Mouse (Mus musculus) hindbrain, embryonic 11.5 days (tissue): ENCODE results near the gene Olfr324. TPM values are rescaled to one million over a fixed set of nuclear protein-coding genes. Genes with fewer than 3 reads are reported as not detected.

Experiments used
- ATAC-seq: fragments of 200-750 bp; cut with Nextera tagmentation; 2 replicates; pipeline ENCODE4 v1.8.0; 2017; ENCODE audit warnings: mild to moderate bottlenecking, moderate TSS enrichment, moderate library complexity; ENCODE audit not compliant: low FRiP score
- DNase-seq: peaks from one replicate; pipeline ENCODE4 v3.0.0-alpha.2; 2015; ENCODE audit warnings: low spot score
- H3K27ac ChIP-seq: fragments of 300-500 bp; sonication (generic); 2 replicates; pipeline ENCODE4 v1.5.1; 2014; ENCODE audit warnings: mild to moderate bottlenecking, low read depth, low read length
- H3K27me3 ChIP-seq: fragments of 300-500 bp; sonication (generic); 2 replicates; pipeline ENCODE4 v1.6.1; 2014; ENCODE audit warnings: mild to moderate bottlenecking, low read length, moderate library complexity, mixed read lengths; ENCODE audit not compliant: control insufficient read depth, insufficient read depth
- H3K36me3 ChIP-seq: fragments of 300-500 bp; sonication (generic); 2 replicates; pipeline ENCODE4 v1.6.1; 2014; ENCODE audit warnings: mild to moderate bottlenecking, low read length, moderate library complexity, mixed read lengths; ENCODE audit not compliant: control insufficient read depth, insufficient read depth
- H3K4me1 ChIP-seq: fragments of 300-500 bp; sonication (generic); replicated peaks from 2 replicates; pipeline ENCODE4 v1.6.1; 2014; ENCODE audit warnings: low read length, mixed read lengths; ENCODE audit not compliant: control insufficient read depth, insufficient read depth
- H3K4me2 ChIP-seq: fragments of 300-500 bp; sonication (generic); replicated peaks from 2 replicates; pipeline ENCODE4 v1.6.1; 2014; ENCODE audit warnings: mild to moderate bottlenecking, low read depth, low read length
- H3K4me3 ChIP-seq: fragments of 300-500 bp; sonication (generic); 2 replicates; pipeline ENCODE4 v1.5.1; 2014; ENCODE audit warnings: low read depth, low read length
- H3K9ac ChIP-seq: fragments of 300-500 bp; sonication (generic); 2 replicates; pipeline ENCODE4 v1.6.1; 2014; ENCODE audit warnings: low read depth, low read length
- H3K9me3 ChIP-seq: fragments of 300-500 bp; sonication (generic); 2 replicates; pipeline ENCODE4 v1.6.1; 2016; ENCODE audit warnings: low read length; ENCODE audit not compliant: control insufficient read depth
- WGBS: fragments of 180-500 bp; shearing (Covaris S2); extraction: QIAGEN DNeasy Blood & Tissue Kit; methylation state at CpG from one replicate; pipeline ENCODE4 v1.1.7; 2014; 5-methylcytosine and 5-hydroxymethylcytosine counted together
- polyA plus RNA-seq: library from polyadenylated mRNA; unstranded; fragments of >200 nt; fragmentation: Nextera tagmentation; extraction: Ambion mirVana; gene quantifications from 2 replicates; pipeline ENCODE4 v1.2.1, GENCODE M21; 2014

Gene Olfr324
- polyA plus RNA-seq, 1 experiment from 2014 or later: not detected

- ATAC-seq: no peak
- Histone ChIP-seq H3K4me2 (no peak overlapping the region), H3K36me3 (no peaks in the 10 kb centered on the region), H3K27me3 (no peaks in the 10 kb centered on the region), H3K27ac (no peak overlapping the region), H3K4me3 (no peak overlapping the region), H3K9ac (no peak overlapping the region), H3K4me1 (no peaks in the 10 kb centered on the region), H3K9me3 (no peaks in the 10 kb centered on the region)
- WGBS: 85% methylated on average over 3 of the region's 3 CpGs
- no peak for DNase-seq
Measured at GRCm38 (mm10) chr11:58618369-58618768, 23.5 kb downstream of the Olfr324 start.

DNA sequence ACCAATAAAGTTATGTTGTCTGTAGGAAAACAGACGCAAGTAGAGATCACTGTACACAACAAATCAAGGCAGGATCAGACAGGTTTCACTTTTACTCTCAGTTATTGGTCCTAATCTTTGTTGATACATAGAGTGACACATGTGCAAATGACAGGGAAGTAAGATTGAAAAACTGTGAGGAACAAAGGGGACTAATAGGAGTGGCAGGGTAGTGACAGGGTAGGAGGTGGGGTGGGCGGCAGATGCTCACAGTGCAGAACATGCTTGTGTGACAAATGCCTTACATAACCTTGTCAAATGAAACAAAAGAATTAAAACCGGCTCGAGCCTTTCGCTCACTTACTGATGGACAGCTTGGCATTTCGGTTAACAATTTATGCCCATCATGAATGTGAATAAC, 23.9 kb downstream of the Olfr324 start:
- H3K4me2 ChIP-seq: no peak overlapping the region
- WGBS: 60% methylated on average over 6 of the region's 6 CpGs
- H3K27me3 ChIP-seq: no peaks in the 10 kb centered on the region
- no peak for DNase-seq
- H3K9me3 ChIP-seq: no peaks in the 10 kb centered on the region
- no peak overlapping the region for H3K9ac ChIP-seq
- H3K27ac ChIP-seq: no peak overlapping the region
- no peak for ATAC-seq
- H3K36me3 ChIP-seq: no peaks in the 10 kb centered on the region
- no peaks in the 10 kb centered on the region for H3K4me1 ChIP-seq
- no peak overlapping the region for H3K4me3 ChIP-seq

GRCm38 (mm10) chr11:58626146-58626545, 31.2 kb downstream of the Olfr324 start:
- H3K4me1 ChIP-seq: no peaks in the 10 kb centered on the region
- no peak overlapping the region for H3K4me2 ChIP-seq
- no peak overlapping the region for H3K27ac ChIP-seq
- H3K9me3 ChIP-seq: no peaks in the 10 kb centered on the region
- H3K36me3 ChIP-seq: no peaks in the 10 kb centered on the region
- WGBS: 62% methylated on average over 4 of the region's 4 CpGs
- H3K4me3 ChIP-seq: no peak overlapping the region
- DNase-seq (no peak), ATAC-seq (no peak)
- no peaks in the 10 kb centered on the region for H3K27me3 ChIP-seq
- no peak overlapping the region for H3K9ac ChIP-seq

GRCm38 (mm10) chr11:58630401-58630800, 35.5 kb downstream of the Olfr324 start, which contains the start of gene Olfr323:
Olfr323 (minus strand) TSS chr11:58630501.
- H3K27ac ChIP-seq: no peak within 1 kb of the TSS
- no peaks in the 10 kb centered on the region for H3K9me3 ChIP-seq
- ATAC-seq (no peak), DNase-seq (no peak)
- H3K4me3 ChIP-seq: no peak within 1 kb of the TSS
- no peaks in the 10 kb centered on the region for H3K4me1 ChIP-seq
- no peaks in the 10 kb centered on the region for H3K36me3 ChIP-seq
- no peak within 1 kb of the TSS for H3K9ac ChIP-seq
- no peak within 1 kb of the TSS for H3K4me2 ChIP-seq
- WGBS: 71% methylated on average over 5 of the region's 5 CpGs
- H3K27me3 ChIP-seq: no peaks in the 10 kb centered on the region

DNA sequence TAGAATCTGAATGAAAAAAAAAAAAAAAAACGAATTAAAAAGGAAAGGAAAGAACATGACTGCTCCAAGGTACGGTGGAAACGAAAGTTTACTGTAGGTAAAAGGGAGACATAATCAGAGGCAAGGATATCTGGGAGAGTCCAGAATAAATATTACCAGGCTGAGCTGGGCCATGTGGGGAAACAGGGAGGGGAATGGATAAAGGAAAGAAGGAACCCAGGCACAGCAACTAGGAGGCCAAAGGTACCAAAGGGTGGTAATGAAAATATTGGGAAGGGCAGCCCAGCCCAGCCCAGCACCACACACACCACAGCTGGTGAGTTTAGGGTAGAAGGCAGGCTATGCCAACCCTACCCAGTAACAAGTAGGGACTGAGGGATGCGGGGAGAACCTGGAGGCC, 40.0 kb downstream of the Olfr324 start:
- Histone ChIP-seq H3K27ac (no peak overlapping the region), H3K4me1 (no peaks in the 10 kb centered on the region), H3K27me3 (no peaks in the 10 kb centered on the region), H3K36me3 (no peaks in the 10 kb centered on the region), H3K9me3 (no peaks in the 10 kb centered on the region), H3K9ac (no peak overlapping the region), H3K4me3 (no peak overlapping the region), H3K4me2 (no peak overlapping the region)
- no peak for DNase-seq
- no peak for ATAC-seq
- WGBS: 67% methylated on average over 4 of the region's 4 CpGs

DNA sequence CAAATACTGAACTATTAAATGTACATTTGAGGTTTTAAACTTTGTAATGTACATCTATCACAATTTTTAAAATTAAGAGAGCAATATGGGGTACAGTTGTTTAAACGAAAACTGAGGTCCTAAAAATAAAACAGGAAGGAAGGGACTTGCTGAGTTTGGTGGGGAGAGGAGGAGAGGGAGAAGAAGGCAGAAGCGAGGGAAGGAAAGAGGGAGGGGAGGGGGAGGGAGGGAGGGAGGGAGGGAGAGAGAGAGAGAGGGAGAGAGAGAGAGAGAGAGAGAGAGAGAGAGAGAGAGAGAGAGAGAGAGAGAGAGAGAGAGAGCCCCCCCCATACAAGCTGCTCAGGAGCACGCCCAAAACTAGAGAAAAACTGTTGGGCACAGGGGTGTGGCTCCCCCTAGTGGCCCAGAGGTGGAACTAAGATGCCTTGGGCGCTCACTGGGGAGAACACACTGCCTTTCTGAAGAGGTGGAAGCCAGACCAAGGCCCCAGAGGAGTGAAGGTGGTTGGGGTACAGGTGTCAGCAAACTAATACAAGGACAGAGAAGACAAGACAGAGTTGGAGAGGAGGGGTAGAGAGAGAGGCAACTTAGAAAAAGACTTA, 41.6 kb downstream of the Olfr324 start:
- Histone ChIP-seq H3K9ac (no peak overlapping the region), H3K27ac (no peak overlapping the region), H3K4me2 (no peak overlapping the region), H3K4me3 (no peak overlapping the region), H3K9me3 (no peaks in the 10 kb centered on the region), H3K4me1 (peaks cover 2% of the 10 kb centered on the region; the same call in 1 of the 2 replicates), H3K36me3 (no peaks in the 10 kb centered on the region), H3K27me3 (peaks cover 5% of the 10 kb centered on the region)
- WGBS: 23% methylated on average over 3 of the region's 4 CpGs
- peak; percentile 78 for DNase-seq
- ATAC-seq: no peak

DNA sequence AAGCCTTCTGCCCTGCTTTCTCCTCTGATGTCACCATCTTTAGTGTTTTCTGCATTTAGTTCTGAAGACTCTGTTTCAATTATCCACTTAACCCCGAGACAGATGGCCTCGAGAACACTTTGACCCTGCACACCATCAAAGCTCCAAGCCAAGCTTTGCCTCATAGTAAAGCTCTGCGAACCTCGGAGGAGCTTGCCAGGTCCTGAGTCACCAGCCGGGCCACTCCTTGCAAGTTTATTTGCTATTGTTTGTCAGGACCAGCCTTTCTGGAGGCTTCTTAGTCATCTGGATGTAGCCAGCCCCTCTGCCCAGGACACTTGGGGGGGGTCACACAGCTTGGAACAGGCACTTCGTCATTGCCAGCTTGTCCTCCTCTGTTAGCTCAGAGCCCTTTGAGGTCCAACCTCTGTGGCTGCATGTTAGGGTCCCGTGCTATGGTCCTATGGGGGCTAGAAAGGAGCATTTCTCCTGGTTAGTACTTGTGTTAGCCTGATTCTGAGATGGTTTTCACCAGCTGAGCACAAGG, 43.3 kb downstream of the Olfr324 start:
- 76% methylated on average over 7 of the region's 7 CpGs for WGBS
- peaks cover 9% of the 10 kb centered on the region for H3K27me3 ChIP-seq
- H3K9me3 ChIP-seq: no peaks in the 10 kb centered on the region
- no peaks in the 10 kb centered on the region for H3K36me3 ChIP-seq
- H3K4me1 ChIP-seq: peaks cover 2% of the 10 kb centered on the region; the same call in 1 of the 2 replicates
- H3K27ac ChIP-seq: no peak overlapping the region
- H3K9ac ChIP-seq: no peak overlapping the region
- ATAC-seq (no peak), DNase-seq (no peak)
- no peak overlapping the region for H3K4me2 ChIP-seq
- no peak overlapping the region for H3K4me3 ChIP-seq

DNA sequence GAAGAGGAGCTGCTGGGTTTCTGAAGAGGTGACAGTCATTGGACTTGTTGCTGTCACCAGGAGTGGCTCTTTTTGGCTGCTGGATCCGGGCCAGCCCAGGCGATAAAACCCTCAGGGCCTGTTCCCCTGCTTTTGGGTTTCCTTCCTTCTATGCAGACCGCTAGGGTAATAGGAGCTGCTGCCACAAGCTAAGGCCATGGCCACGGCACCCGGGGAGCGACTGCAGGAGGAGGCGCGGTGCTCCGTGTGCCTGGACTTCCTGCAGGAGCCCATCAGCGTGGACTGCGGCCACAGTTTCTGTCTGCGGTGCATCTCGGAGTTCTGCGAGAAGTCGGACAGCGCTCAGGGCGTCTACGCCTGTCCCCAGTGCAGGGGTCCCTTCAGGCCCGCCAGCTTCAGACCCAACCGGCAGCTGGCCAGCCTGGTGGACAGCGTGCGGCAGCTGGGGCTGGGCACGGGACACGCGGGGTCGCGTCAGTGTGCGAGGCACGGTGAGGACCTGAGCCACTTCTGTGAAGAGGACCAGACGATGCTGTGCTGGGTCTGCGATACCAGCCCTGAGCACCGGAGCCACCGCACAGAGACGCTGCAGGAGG, 45.5 kb downstream of the Olfr324 start, which contains the start of gene Trim58:
Trim58 (plus strand) TSS at position 194 of the 596 bp plus-strand sequence.
- Histone ChIP-seq H3K9me3 (no peaks in the 10 kb centered on the region), H3K27ac (0 out of 2 replicates have a peak within 1 kb of the TSS, but pooled peaks have one; percentile 20), H3K27me3 (peaks cover 9% of the 10 kb centered on the region), H3K4me2 (peak within 1 kb of the TSS; percentile 95), H3K9ac (peak within 1 kb of the TSS; percentile 50; the same call in 1 of the 2 replicates), H3K4me1 (peaks cover 2% of the 10 kb centered on the region; the same call in 1 of the 2 replicates), H3K36me3 (no peaks in the 10 kb centered on the region), H3K4me3 (peak within 1 kb of the TSS; percentile 30)
- DNase-seq (peak; percentile 46), ATAC-seq (no peak)
- 5% methylated on average over 34 of the region's 34 CpGs for WGBS

DNA sequence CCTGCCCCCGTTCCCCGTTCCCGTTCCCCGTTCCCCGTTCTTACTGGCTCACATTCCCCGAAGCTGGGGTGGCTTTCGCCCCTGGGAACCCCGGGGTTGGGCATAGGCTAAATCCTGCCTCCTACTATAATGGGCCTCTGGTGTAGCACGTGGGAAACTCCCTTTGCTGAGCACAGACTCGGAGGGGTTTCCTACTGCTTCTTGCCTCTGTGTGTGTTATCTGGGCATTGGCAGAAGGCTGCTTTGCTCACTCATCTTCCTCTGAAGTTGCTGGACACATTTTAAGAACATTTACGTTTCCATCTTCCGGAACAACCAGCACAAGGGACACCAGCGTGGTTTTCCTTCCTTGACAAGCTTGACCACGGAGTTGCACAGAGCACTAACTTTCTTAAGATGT, 46.1 kb downstream of the Olfr324 start:
- peaks cover 2% of the 10 kb centered on the region; the same call in 1 of the 2 replicates for H3K4me1 ChIP-seq
- H3K27me3 ChIP-seq: peaks cover 9% of the 10 kb centered on the region
- peak overlapping the region; percentile 30 for H3K4me3 ChIP-seq
- H3K36me3 ChIP-seq: no peaks in the 10 kb centered on the region
- DNase-seq (no peak), ATAC-seq (no peak)
- H3K27ac ChIP-seq: no peak overlapping the region
- 38% methylated on average over 13 of the region's 14 CpGs for WGBS
- no peaks in the 10 kb centered on the region for H3K9me3 ChIP-seq
- H3K9ac ChIP-seq: no peak overlapping the region
- peak overlapping the region; percentile 95 for H3K4me2 ChIP-seq
